Comparison of ENCODE assay signal across 23 mouse cellular contexts in genomic region chr3:79980714-79981113, GRCm38 (mm10).
DNase-seq lines count a peak whose midpoint lies in the region; ATAC-seq and TF ChIP-seq lines count a peak whose summit lies in the region.
"Had no signal": no experiment of that assay in that cellular context is flagged by ENCODE, and none has a peak within 500 bp of the region (broad histone marks: within the 10 kb centered on the region; RNA-seq: fewer than 3 reads in every experiment).

No protein-coding gene starts in this region.

- H3K27ac ChIP-seq in heart, postnatal 0 days (ENCODE audit: low read depth): peak overlapping the region; percentile 84
- H3K27ac ChIP-seq in forebrain, embryonic 12.5 days: no peak overlapping the region
- H3K27ac ChIP-seq: embryonic facial prominence, embryonic 10.5 days; forebrain, embryonic 13.5 days; left cerebral cortex, adult 2 months; limb, embryonic 10.5 days; midbrain, embryonic 15.5 days had no signal

- 85% methylated on average over 1 of the region's 1 CpGs for WGBS in heart, postnatal 0 days
- 96% methylated on average over 1 of the region's 1 CpGs for WGBS in forebrain, embryonic 12.5 days

- H3K27me3 ChIP-seq in heart, postnatal 0 days (ENCODE audit: control insufficient read depth, insufficient read depth, low read length): no peaks in the 10 kb centered on the region
- no peaks in the 10 kb centered on the region for H3K27me3 ChIP-seq in forebrain, embryonic 12.5 days
- H3K27me3 ChIP-seq: CH12.LX; forebrain, embryonic 13.5 days; midbrain, embryonic 15.5 days had no signal

- ATAC-seq in heart, postnatal 0 days (ENCODE audit: insufficient read depth, low read depth): no peak
- ATAC-seq in hematopoietic stem cell, adult 5-6 weeks (replicated peaks in 1 of 2; ENCODE audit: insufficient read depth in 1 of 2, low FRiP score in 2 of 2, low TSS enrichment in 1 of 2, low read depth in 1 of 2, poor library complexity in 2 of 2, severe bottlenecking in 2 of 2): peak; percentile 89 to 91
- no peak for ATAC-seq in forebrain, embryonic 12.5 days (ENCODE audit: low FRiP score)
- ATAC-seq: forebrain, embryonic 13.5 days; liver, postnatal 0 days; midbrain, embryonic 15.5 days had no signal

- TF ChIP-seq CTCF in heart, postnatal 0 days (IDR thresholded peaks at IDR 0.05; ENCODE audit: low read depth): no peak

- intact Hi-C loops in heart, postnatal 36 days (cut with DNase I): no loop called here

- no peak overlapping the region for H3K4me3 ChIP-seq in heart, postnatal 0 days (ENCODE audit: low read depth, low read length)
- no peak overlapping the region for H3K4me3 ChIP-seq in forebrain, embryonic 12.5 days (replicated peaks)
- H3K4me3 ChIP-seq: embryonic facial prominence, embryonic 10.5 days; forebrain, embryonic 13.5 days; left cerebral cortex, adult 2 months; limb, embryonic 10.5 days; midbrain, embryonic 15.5 days; myocyte had no signal

- no peak overlapping the region for H3K4me2 ChIP-seq in heart, postnatal 0 days (ENCODE audit: low read depth, low read length)
- no peak overlapping the region for H3K4me2 ChIP-seq in forebrain, embryonic 12.5 days
- H3K4me2 ChIP-seq: forebrain, embryonic 13.5 days; midbrain, embryonic 15.5 days had no signal

- DNase-seq in heart, adult 11 months: peak; percentile 84
- no peak for DNase-seq in heart, adult 18-20 months
- DNase-seq in heart, postnatal 0 days (ENCODE audit: low spot score): no peak
- DNase-seq in heart, postnatal 36 days: no peak
- DNase-seq in layer of hippocampus, adult 9-11 months: no peak
- DNase-seq in ovary, postnatal 10 days (ENCODE audit: low spot score): no peak
- DNase-seq: adrenal gland, adult 2 months; cerebellum, adult 18-20 months; gastrocnemius, postnatal 14 days; kidney, adult 18-20 months; kidney, postnatal 10 days; liver, postnatal 0 days; lung, postnatal 10 days; thymus, adult 18-20 months had no signal

- H3K4me1 ChIP-seq in heart, postnatal 0 days (ENCODE audit: control insufficient read depth, insufficient read depth): peaks cover 34% of the 10 kb centered on the region
- H3K4me1 ChIP-seq in forebrain, embryonic 12.5 days: no peaks in the 10 kb centered on the region
- H3K4me1 ChIP-seq: forebrain, embryonic 13.5 days; midbrain, embryonic 15.5 days had no signal

- H3K9me3 ChIP-seq in heart, postnatal 0 days (replicated peaks; ENCODE audit: control insufficient read depth, low read length): no peaks in the 10 kb centered on the region
- H3K9me3 ChIP-seq in forebrain, embryonic 12.5 days: no peaks in the 10 kb centered on the region
- H3K9me3 ChIP-seq: embryonic facial prominence, embryonic 10.5 days; forebrain, embryonic 13.5 days; limb, embryonic 10.5 days; midbrain, embryonic 15.5 days had no signal

- H3K36me3 ChIP-seq in heart, postnatal 0 days (replicated peaks; ENCODE audit: control insufficient read depth, insufficient read depth, low read length): no peaks in the 10 kb centered on the region
- no peaks in the 10 kb centered on the region for H3K36me3 ChIP-seq in forebrain, embryonic 12.5 days (replicated peaks)
- H3K36me3 ChIP-seq: embryonic facial prominence, embryonic 10.5 days; limb, embryonic 10.5 days; midbrain, embryonic 15.5 days had no signal

- no peak for TF ChIP-seq EP300 in heart, postnatal 0 days (IDR thresholded peaks at IDR 0.05; ENCODE audit: low read depth)

- no peak overlapping the region for H3K9ac ChIP-seq in heart, postnatal 0 days (replicated peaks; ENCODE audit: low read depth, low read length)
- H3K9ac ChIP-seq in forebrain, embryonic 12.5 days: no peak overlapping the region
- H3K9ac ChIP-seq: forebrain, embryonic 13.5 days; liver, postnatal 0 days; midbrain, embryonic 15.5 days had no signal

Comparison
In these comparisons a context has a peak if more than half of its experiments do, and no peak if none do; other contexts are left out.
1. ATAC-seq: peak in hematopoietic stem cell, adult 5-6 weeks (2 of 2); none in heart, postnatal 0 days (single experiment) and forebrain, embryonic 12.5 days (single experiment).